Mouse (Mus musculus) hindbrain, embryonic 14.5 days (tissue): ENCODE data around the gene Pip4k2b. TPM values are rescaled to one million over a fixed set of nuclear protein-coding genes. Genes with fewer than 3 reads are reported as not detected.

Source experiments
- ATAC-seq: fragments of 200-750 bp; cut with Nextera tagmentation; 2 replicates; pipeline ENCODE4 v1.8.0; 2017; ENCODE audit warnings: moderate number of reproducible peaks, mild to moderate bottlenecking, moderate TSS enrichment, moderate library complexity; ENCODE audit not compliant: low FRiP score
- DNase-seq: peaks from one replicate; pipeline ENCODE4 v3.0.0-alpha.2; 2015; ENCODE audit warnings: low spot score
- H3K27ac ChIP-seq: fragments of 300-500 bp; sonication (generic); 2 replicates; pipeline ENCODE4 v1.5.1; 2014; ENCODE audit warnings: mild to moderate bottlenecking, moderate library complexity
- H3K27me3 ChIP-seq: fragments of 300-500 bp; sonication (generic); 2 replicates; pipeline ENCODE4 v1.6.1; 2014; ENCODE audit warnings: mild to moderate bottlenecking, low read length, mixed read lengths; ENCODE audit not compliant: control insufficient read depth, insufficient read depth
- H3K36me3 ChIP-seq: fragments of 300-500 bp; sonication (generic); replicated peaks from 2 replicates; pipeline ENCODE4 v1.6.1; 2014; ENCODE audit not compliant: control insufficient read depth, insufficient read depth
- H3K4me1 ChIP-seq: fragments of 300-500 bp; sonication (generic); replicated peaks from 2 replicates; pipeline ENCODE4 v1.6.1; 2014; ENCODE audit warnings: antibody characterized with exemption, low read length, mixed read lengths; ENCODE audit not compliant: control insufficient read depth, insufficient read depth
- H3K4me2 ChIP-seq: fragments of 300-500 bp; sonication (generic); replicated peaks from 2 replicates; pipeline ENCODE4 v1.6.1; 2014; ENCODE audit warnings: mild to moderate bottlenecking, moderate library complexity
- H3K4me3 ChIP-seq: fragments of 300-500 bp; sonication (generic); replicated peaks from 2 replicates; pipeline ENCODE4 v1.5.1; 2014; ENCODE audit warnings: mild to moderate bottlenecking, low read length
- H3K9ac ChIP-seq: fragments of 300-500 bp; sonication (generic); 2 replicates; pipeline ENCODE4 v1.6.1; 2014
- H3K9me3 ChIP-seq: fragments of 300-500 bp; sonication (generic); 2 replicates; pipeline ENCODE4 v1.6.1; 2016; ENCODE audit warnings: low read length; ENCODE audit not compliant: control insufficient read depth
- WGBS: fragments of 180-500 bp; shearing (Covaris S2); extraction: QIAGEN DNeasy Blood & Tissue Kit; methylation state at CpG from one replicate; pipeline ENCODE4 v1.1.7; 2014; 5-methylcytosine and 5-hydroxymethylcytosine counted together
- polyA plus RNA-seq: library from polyadenylated mRNA; unstranded; fragments of >200 nt; fragmentation: Nextera tagmentation; extraction: Ambion mirVana; gene quantifications from 2 replicates; pipeline ENCODE4 v1.2.1, GENCODE M21; 2014

Pip4k2b gene
- polyA plus RNA-seq, 1 experiment from 2014 or later: 5.2 TPM

- Histone ChIP-seq H3K4me3 (peak overlapping the region; percentile 78), H3K9ac (peak overlapping the region; percentile 85), H3K27ac (peak overlapping the region; percentile 98), H3K4me2 (peak overlapping the region; percentile 86), H3K9me3 (no peaks in the 10 kb centered on the region), H3K36me3 (peaks cover 3% of the 10 kb centered on the region; the same call in 1 of the 2 replicates), H3K27me3 (no peaks in the 10 kb centered on the region), H3K4me1 (peaks cover 46% of the 10 kb centered on the region)
- ATAC-seq (no peak), DNase-seq (no peak)
- WGBS: 16% methylated on average over 30 of the region's 30 CpGs
These were observed 43.5 kb downstream of the Pip4k2b start for GRCm38 (mm10) chr11:97700746-97701580.

DNA sequence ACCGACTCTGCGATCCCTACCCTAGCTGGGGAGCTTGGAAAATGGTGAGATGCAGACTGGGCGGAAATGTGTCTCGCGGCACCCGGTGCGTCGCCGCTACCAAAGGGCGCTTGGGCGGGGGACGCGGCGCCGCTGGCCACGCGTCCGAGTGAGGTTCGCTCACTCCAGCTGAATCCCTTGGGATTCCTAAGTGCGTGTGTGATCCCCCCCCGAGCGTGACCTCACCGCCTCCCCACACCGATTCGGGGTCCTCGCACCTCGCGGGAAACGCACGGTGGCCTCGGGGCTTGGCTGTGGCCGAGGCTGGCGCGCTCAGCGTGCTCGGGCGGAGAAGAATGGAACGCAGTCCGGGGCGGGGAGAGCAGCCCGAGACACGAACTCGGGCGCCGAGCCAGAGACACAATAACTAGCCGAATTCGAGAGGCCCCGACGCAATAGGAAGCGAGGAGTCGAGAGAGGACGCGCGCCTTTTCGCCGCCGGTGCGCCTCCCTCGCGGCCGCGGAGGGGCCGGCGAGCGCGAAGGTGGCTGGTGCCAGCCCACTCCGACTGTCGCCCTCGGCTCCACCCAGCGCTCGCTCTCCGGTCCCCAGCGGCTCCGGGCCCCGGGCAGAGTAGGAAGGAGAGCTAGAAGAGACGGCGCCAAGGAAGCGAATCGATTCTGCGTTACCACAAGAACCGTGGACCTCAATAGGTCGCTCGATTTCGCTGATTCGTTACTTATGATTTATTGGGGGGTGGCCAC is 44.3 kb downstream of the Pip4k2b start, which contains the start of gene Pcgf2:
Gene Pcgf2 (minus strand): TSS at position 495 of the 743 bp plus-strand sequence.
- WGBS: under 1% methylated on average over 85 of the region's 85 CpGs
- H3K9ac ChIP-seq: peak within 1 kb of the TSS; percentile 93
- peaks cover 54% of the 10 kb centered on the region for H3K4me1 ChIP-seq
- H3K4me3 ChIP-seq: peak within 1 kb of the TSS; percentile 78
- peak within 1 kb of the TSS; percentile 98 for H3K27ac ChIP-seq
- DNase-seq (peak; percentile 74), ATAC-seq (peak; percentile 12; the same call in 1 of the 2 replicates)
- no peaks in the 10 kb centered on the region for H3K36me3 ChIP-seq
- peak within 1 kb of the TSS; percentile 86 for H3K4me2 ChIP-seq
- no peaks in the 10 kb centered on the region for H3K9me3 ChIP-seq
- H3K27me3 ChIP-seq: no peaks in the 10 kb centered on the region

GRCm38 (mm10) chr11:97699626-97700002 is 44.9 kb downstream of the Pip4k2b start:
- Histone ChIP-seq H3K27ac (peak overlapping the region; percentile 98), H3K9me3 (no peaks in the 10 kb centered on the region), H3K36me3 (no peaks in the 10 kb centered on the region), H3K4me2 (peak overlapping the region; percentile 86), H3K4me3 (peak overlapping the region; percentile 78), H3K9ac (peak overlapping the region; percentile 93), H3K27me3 (no peaks in the 10 kb centered on the region), H3K4me1 (peaks cover 59% of the 10 kb centered on the region)
- 0% methylated on average over 6 of the region's 9 CpGs for WGBS
- DNase-seq (peak; percentile 92), ATAC-seq (peak; percentile 57)

GRCm38 (mm10) chr11:97698741-97699611 is 45.5 kb downstream of the Pip4k2b start:
- Histone ChIP-seq H3K9me3 (no peaks in the 10 kb centered on the region), H3K9ac (peak overlapping the region; percentile 93), H3K4me3 (peak overlapping the region; percentile 78), H3K4me2 (peak overlapping the region; percentile 86), H3K27me3 (no peaks in the 10 kb centered on the region), H3K27ac (peak overlapping the region; percentile 98), H3K36me3 (no peaks in the 10 kb centered on the region), H3K4me1 (peaks cover 59% of the 10 kb centered on the region)
- whole genome bisulfite sequencing: under 1% methylated on average over 56 of the region's 63 CpGs
- ATAC-seq (no peak; the same call in 1 of the 2 replicates), DNase-seq (peak; percentile 55)

DNA sequence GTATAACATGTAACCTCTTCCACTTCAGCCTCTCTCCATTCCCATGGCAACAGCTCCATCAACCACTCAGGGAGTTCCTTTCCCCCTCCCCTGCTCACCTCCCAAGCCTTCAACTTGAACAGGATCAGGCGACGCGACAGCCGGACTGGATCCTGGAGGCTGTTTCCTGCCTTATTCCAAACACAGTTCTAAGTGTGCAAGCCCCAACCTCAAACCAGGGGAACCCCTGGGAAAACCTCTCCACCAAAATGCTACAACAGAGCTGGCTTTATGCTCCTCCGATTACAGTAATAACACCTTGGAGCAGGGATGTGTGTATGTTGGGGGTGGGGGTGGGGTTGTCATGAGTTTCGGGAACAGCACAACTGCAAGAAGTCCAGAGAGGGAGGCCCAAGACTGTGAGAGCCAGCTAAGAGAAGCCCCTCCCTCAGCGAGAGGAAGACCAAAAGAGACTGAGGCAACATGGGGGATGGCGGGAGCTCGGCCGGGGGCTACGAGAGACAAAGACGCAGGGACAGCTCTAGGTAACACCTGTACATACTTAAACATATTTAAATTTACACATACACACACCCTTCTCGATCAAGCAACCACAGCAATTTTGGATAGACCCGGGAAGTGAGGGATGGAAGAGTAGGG is 46.5 kb downstream of the Pip4k2b start:
- H3K36me3 ChIP-seq: 0 out of 2 replicates have a peak, but pooled peaks cover 5% of the 10 kb centered on the region
- no peak for ATAC-seq
- DNase-seq: no peak
- H3K27ac ChIP-seq: peak overlapping the region; percentile 98
- H3K4me1 ChIP-seq: peaks cover 55% of the 10 kb centered on the region
- H3K9ac ChIP-seq: peak overlapping the region; percentile 93
- H3K4me3 ChIP-seq: peak overlapping the region; percentile 78
- WGBS: under 1% methylated on average over 14 of the region's 14 CpGs
- H3K27me3 ChIP-seq: no peaks in the 10 kb centered on the region
- H3K4me2 ChIP-seq: peak overlapping the region; percentile 86
- no peaks in the 10 kb centered on the region for H3K9me3 ChIP-seq

DNA sequence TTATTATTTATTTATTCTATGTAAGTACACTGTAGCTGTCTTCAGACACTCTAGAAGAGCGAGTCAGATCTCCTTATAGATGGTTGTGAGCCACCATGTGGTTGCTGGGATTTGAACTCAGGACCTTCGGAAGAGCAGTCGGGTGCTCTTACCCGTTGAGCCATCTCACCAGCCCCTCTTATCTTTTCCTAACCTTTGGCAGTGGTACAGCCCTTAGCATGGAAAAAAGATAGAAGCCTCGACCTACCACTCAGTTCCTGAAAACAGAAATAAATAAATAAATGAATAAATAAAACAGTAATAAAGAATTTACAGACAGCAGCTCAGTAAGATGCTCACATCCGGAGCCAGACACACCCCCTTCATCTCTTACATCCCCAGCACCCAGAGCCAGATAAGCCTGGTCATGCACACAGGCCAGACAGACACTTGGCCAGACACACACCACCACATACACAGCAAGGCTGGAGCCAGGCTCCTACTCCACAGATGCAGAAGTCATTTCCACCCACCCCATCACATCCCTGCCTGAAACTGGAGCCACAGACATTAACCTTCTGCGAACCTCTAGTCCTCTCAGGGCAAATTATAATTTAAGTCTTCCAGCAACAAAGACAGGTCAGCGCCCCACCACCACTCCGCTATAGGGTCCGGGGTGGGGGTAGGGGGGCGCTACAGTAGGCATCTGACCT is 47.2 kb downstream of the Pip4k2b start:
- Histone ChIP-seq H3K27ac (peak overlapping the region; percentile 98), H3K4me2 (peak overlapping the region; percentile 86), H3K4me3 (peak overlapping the region; percentile 78), H3K9ac (peak overlapping the region; percentile 93), H3K27me3 (no peaks in the 10 kb centered on the region), H3K9me3 (no peaks in the 10 kb centered on the region), H3K4me1 (peaks cover 55% of the 10 kb centered on the region), H3K36me3 (peaks cover 11% of the 10 kb centered on the region)
- ATAC-seq (no peak), DNase-seq (no peak)
- 52% methylated on average over 11 of the region's 11 CpGs for WGBS

DNA sequence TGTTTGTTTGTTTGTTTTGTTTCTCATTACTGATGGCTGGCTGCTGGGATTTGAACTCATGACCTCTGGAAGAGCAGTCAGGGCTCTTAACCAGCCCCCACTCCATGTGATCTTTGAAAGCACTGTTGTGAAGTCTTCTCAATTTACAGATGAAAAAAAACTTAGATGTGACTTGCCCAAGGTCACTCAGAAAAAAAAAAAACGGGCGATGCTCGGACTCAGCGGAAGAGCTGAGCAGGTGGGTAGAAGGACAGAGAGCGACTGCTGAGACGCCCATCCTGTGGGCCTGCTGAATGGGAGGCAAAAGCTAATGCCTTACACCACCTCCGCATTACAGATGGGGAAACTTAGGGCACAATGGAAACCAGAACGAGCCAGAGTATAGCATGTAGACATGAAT is 47.8 kb downstream of the Pip4k2b start:
- peaks cover 18% of the 10 kb centered on the region for H3K36me3 ChIP-seq
- H3K4me2 ChIP-seq: peak overlapping the region; percentile 86
- H3K4me1 ChIP-seq: peaks cover 49% of the 10 kb centered on the region
- DNase-seq: no peak
- H3K9me3 ChIP-seq: no peaks in the 10 kb centered on the region
- 68% methylated on average over 8 of the region's 8 CpGs for WGBS
- H3K9ac ChIP-seq: no peak overlapping the region
- peak overlapping the region; percentile 78 for H3K4me3 ChIP-seq
- ATAC-seq: no peak
- H3K27me3 ChIP-seq: no peaks in the 10 kb centered on the region
- peak overlapping the region; percentile 88; the same call in 1 of the 2 replicates for H3K27ac ChIP-seq
